Mouse (Mus musculus): ENCODE results near the gene Ankrd34a. TPM values are rescaled to one million over a fixed set of nuclear protein-coding genes. Genes with fewer than 3 reads are reported as not detected.
A peak's percentile ranks its signal among the peaks of the same experiment; 100 is the strongest.

Ankrd34a gene
- polyA plus RNA-seq, 1 experiment: 3.7 TPM

DNA sequence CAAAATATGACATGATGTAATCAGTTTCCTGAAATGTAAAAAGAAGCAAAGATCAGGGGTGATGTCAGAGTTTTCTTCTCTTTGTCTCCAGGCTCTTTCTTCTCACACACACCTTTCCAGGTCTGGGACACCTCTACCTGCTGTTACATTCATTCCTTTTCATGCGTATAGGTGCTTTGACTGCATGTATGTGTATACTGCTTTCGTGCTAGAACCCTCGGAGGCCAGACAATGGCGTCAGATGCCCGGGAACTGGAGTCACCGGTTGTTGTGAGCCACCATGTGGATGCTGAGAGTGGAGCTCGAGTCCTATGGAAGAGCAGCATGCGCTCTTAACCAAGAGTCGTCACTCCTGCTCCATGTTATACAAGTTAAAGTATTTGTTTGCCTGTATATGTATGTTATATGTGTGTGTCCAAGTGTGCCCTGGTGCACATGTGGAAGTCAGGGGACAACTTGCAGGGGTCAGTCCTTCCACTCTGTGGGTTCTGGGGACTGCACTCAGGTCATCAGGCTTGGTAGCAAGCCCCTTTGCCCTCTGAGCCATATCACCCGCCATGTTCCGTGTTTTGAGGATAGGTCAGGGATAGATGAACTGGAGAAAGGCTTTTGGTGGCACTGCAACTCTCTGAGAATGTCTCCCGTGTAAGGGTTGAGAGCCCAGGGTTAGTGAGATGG, 17.7 kb upstream of the Ankrd34a start:
- Histone ChIP-seq H3K4me3 (ENCODE audit: insufficient read depth, poor library complexity, severe bottlenecking) (no peak overlapping the region), H3K79me2 (ENCODE audit: control insufficient read depth, insufficient read depth) (no peaks in the 10 kb centered on the region)

DNA sequence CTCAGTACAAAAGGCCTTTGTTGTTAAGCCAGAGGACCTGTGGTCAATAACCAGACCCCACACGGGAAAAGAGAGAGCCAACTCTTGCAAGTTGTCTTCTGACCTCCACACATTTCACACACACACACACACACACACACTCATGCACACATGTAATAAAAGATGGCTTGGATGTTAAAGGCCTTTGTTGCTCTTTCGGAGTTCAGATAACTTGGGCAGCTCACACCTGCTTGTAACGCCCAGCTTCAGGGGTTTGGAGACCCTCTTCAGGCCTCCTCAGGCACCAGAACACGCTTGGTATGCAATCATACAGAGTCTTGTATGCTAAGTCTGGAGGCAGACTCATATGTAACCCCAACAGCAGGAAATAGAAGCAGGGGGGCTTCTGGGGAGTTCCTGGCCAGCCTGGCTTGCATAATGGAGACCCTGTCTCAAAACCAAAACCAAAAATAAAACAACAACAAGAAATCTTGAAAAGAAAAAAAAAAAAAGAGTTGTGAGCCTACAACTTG, 17.1 kb upstream of the Ankrd34a start:
- Histone ChIP-seq H3K79me3 (ENCODE audit: low read depth) (no peaks in the 10 kb centered on the region), H3K79me2 (ENCODE audit: control insufficient read depth, insufficient read depth) (no peaks in the 10 kb centered on the region), H3K27me3 (ENCODE audit: control insufficient read depth, insufficient read depth, insufficient read length) (no peaks in the 10 kb centered on the region), H3ac (ENCODE audit: control insufficient read depth, insufficient read length, low read depth) (no peak overlapping the region), H3K36me3 (ENCODE audit: control insufficient read depth, insufficient read depth) (no peaks in the 10 kb centered on the region), H3K4me3 (ENCODE audit: insufficient read depth, poor library complexity, severe bottlenecking) (no peak overlapping the region)
- no peak for TF ChIP-seq MYOD1 (IDR thresholded peaks at IDR 0.05; ENCODE audit: control insufficient read depth, insufficient read length, low read depth)
- TF ChIP-seq USF1 (IDR thresholded peaks at IDR 0.05; ENCODE audit: low read depth): no peak
- TF ChIP-seq CTCF (IDR thresholded peaks at IDR 0.05; ENCODE audit: control insufficient read depth, insufficient read depth, insufficient read length): no peak

More for the DNA sequence above, 17.7 kb upstream of the Ankrd34a start:
- Histone ChIP-seq H3K79me3 (ENCODE audit: low read depth) (no peaks in the 10 kb centered on the region), H3K36me3 (ENCODE audit: control insufficient read depth, insufficient read depth) (no peaks in the 10 kb centered on the region), H3ac (ENCODE audit: control insufficient read depth, insufficient read length, low read depth) (no peak overlapping the region), H3K27me3 (ENCODE audit: control insufficient read depth, insufficient read depth, insufficient read length) (no peaks in the 10 kb centered on the region)
- TF ChIP-seq CEBPB (IDR thresholded peaks at IDR 0.05; ENCODE audit: low read depth) (no peak), MYOD1 (IDR thresholded peaks at IDR 0.05; ENCODE audit: control insufficient read depth, insufficient read length, low read depth) (no peak), FOSL1 (IDR thresholded peaks at IDR 0.05; ENCODE audit: insufficient read depth, low read length, poor library complexity, severe bottlenecking) (no peak), MAX (IDR thresholded peaks at IDR 0.05) (no peak), USF1 (IDR thresholded peaks at IDR 0.05; ENCODE audit: low read depth) (no peak)

DNA sequence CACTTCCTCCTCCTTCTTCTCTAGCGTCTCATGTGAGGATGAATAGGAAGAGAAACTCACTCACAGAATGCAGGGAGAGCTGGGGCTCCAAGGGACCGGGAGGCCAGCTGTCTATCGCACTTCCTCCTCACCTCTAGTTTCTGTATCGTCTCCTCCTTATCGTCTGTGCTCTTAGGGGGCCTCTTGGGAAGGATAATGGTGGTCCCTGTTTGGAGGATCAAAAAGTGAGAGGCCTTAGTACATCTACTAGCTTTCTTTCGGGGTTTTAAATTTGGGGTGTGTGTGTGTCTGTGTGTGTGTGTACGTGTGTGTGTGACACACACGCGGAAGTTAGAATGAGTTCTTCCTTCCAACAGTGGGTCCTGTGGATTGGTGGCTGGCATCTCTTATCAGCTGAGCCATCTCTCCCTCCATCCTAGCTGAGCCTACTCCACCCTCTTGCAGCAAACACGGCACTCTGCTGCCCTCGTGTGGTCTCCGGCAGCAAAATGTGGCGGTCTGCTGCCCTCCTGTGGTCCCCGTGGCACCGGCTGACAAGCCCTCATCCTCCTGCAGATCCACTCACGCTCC, 16.5 kb upstream of the Ankrd34a start:
- no peaks in the 10 kb centered on the region for H3K36me3 ChIP-seq (ENCODE audit: control insufficient read depth, insufficient read depth)
- no peak for TF ChIP-seq MYOD1 (IDR thresholded peaks at IDR 0.05; ENCODE audit: control insufficient read depth, insufficient read length, low read depth)
- peak; percentile 100 for TF ChIP-seq CTCF (IDR thresholded peaks at IDR 0.05; ENCODE audit: control insufficient read depth, insufficient read depth, insufficient read length)
- no peak overlapping the region for H3K4me3 ChIP-seq (ENCODE audit: insufficient read depth, poor library complexity, severe bottlenecking)
- H3K79me3 ChIP-seq (ENCODE audit: low read depth): no peaks in the 10 kb centered on the region
- H3ac ChIP-seq (ENCODE audit: control insufficient read depth, insufficient read length, low read depth): peak overlapping the region; percentile 45
- no peaks in the 10 kb centered on the region for H3K27me3 ChIP-seq (ENCODE audit: control insufficient read depth, insufficient read depth, insufficient read length)
- no peaks in the 10 kb centered on the region for H3K79me2 ChIP-seq (ENCODE audit: control insufficient read depth, insufficient read depth)

DNA sequence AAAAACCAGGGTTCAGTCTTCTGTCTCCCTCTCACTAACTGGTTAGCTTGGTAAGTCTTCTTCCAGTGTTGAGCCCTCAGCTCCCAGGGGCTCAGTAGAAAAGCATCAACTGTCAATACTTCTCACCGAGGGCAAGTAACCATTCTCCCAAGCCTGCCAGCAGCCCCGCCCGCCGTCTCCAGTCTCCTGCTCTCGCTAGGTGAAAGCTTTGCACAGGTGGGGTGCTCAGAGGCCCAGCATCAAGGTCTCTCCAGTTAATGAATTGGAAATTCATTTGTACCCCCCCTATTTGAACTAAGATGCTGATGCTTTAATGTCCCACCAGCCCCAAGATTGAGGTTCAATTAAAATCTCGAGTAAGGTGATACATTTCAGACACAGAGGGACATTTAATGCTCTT, 15.3 kb upstream of the Ankrd34a start:
- Histone ChIP-seq H3K4me3 (ENCODE audit: insufficient read depth, poor library complexity, severe bottlenecking) (no peak overlapping the region), H3K79me2 (ENCODE audit: control insufficient read depth, insufficient read depth) (no peaks in the 10 kb centered on the region), H3ac (ENCODE audit: control insufficient read depth, insufficient read length, low read depth) (no peak overlapping the region), H3K27me3 (ENCODE audit: control insufficient read depth, insufficient read depth, insufficient read length) (no peaks in the 10 kb centered on the region), H3K36me3 (ENCODE audit: control insufficient read depth, insufficient read depth) (no peaks in the 10 kb centered on the region), H3K79me3 (ENCODE audit: low read depth) (no peaks in the 10 kb centered on the region)
- TF ChIP-seq CTCF (IDR thresholded peaks at IDR 0.05; ENCODE audit: control insufficient read depth, insufficient read depth, insufficient read length) (no peak), FOSL1 (IDR thresholded peaks at IDR 0.05; ENCODE audit: insufficient read depth, low read length, poor library complexity, severe bottlenecking) (no peak), MYOG (IDR thresholded peaks at IDR 0.05; ENCODE audit: control insufficient read depth, extremely low read depth, insufficient read length) (no peak), MYOD1 (IDR thresholded peaks at IDR 0.05; ENCODE audit: control insufficient read depth, insufficient read length, low read depth) (no peak), CEBPB (IDR thresholded peaks at IDR 0.05; ENCODE audit: low read depth) (no peak), USF1 (IDR thresholded peaks at IDR 0.05; ENCODE audit: low read depth) (no peak), MAX (IDR thresholded peaks at IDR 0.05) (no peak)

DNA sequence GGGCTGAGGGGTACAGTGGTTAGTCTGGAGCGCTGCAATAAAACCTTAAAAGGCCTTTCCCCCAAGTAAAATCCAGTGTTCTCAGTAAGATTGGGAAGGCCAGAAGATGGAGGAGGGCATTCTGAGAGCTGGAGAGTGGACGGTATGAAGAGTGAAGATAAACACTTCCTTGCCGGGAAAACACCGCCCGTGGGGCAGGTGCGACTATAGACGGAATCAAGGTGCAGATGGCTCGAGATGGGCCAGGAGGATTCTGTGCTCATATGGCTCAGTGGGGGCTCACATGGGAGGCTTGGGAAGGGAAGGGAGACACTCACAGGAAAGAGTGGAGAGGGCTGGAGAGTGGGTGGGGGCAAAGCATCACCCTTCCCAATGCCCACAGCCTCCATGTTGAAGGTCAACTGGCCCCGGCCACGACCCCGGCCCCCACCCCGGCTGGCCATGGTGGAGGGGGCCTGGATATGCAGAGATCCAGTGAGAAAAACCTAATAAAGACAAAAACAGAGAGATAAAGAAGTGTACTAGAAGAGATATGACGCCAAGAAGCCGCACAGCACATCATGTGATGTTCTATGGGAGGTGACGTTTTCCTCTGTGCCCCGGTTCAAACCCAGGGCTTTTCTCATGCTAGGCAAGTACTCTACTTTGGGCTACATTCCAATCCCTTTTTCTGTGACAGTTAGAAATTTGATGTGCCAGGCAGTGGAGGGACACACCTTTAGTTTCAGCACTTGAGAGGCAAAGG, 14.5 kb upstream of the Ankrd34a start:
- H3ac ChIP-seq (ENCODE audit: control insufficient read depth, insufficient read length, low read depth): no peak overlapping the region
- H3K4me3 ChIP-seq (ENCODE audit: insufficient read depth, poor library complexity, severe bottlenecking): no peak overlapping the region
- H3K36me3 ChIP-seq (ENCODE audit: control insufficient read depth, insufficient read depth): no peaks in the 10 kb centered on the region
- TF ChIP-seq CEBPB (IDR thresholded peaks at IDR 0.05; ENCODE audit: low read depth) (no peak), MYOD1 (IDR thresholded peaks at IDR 0.05; ENCODE audit: control insufficient read depth, insufficient read length, low read depth) (no peak), CTCF (IDR thresholded peaks at IDR 0.05; ENCODE audit: control insufficient read depth, insufficient read depth, insufficient read length) (no peak), FOSL1 (IDR thresholded peaks at IDR 0.05; ENCODE audit: insufficient read depth, low read length, poor library complexity, severe bottlenecking) (no peak), MAX (IDR thresholded peaks at IDR 0.05) (no peak), USF1 (IDR thresholded peaks at IDR 0.05; ENCODE audit: low read depth) (no peak), MYOG (IDR thresholded peaks at IDR 0.05; ENCODE audit: control insufficient read depth, extremely low read depth, insufficient read length) (no peak)
- H3K27me3 ChIP-seq (ENCODE audit: control insufficient read depth, insufficient read depth, insufficient read length): no peaks in the 10 kb centered on the region
- H3K79me3 ChIP-seq (ENCODE audit: low read depth): no peaks in the 10 kb centered on the region
- no peaks in the 10 kb centered on the region for H3K79me2 ChIP-seq (ENCODE audit: control insufficient read depth, insufficient read depth)

All from C2C12 (cell line).